In the genomic region with DNA sequence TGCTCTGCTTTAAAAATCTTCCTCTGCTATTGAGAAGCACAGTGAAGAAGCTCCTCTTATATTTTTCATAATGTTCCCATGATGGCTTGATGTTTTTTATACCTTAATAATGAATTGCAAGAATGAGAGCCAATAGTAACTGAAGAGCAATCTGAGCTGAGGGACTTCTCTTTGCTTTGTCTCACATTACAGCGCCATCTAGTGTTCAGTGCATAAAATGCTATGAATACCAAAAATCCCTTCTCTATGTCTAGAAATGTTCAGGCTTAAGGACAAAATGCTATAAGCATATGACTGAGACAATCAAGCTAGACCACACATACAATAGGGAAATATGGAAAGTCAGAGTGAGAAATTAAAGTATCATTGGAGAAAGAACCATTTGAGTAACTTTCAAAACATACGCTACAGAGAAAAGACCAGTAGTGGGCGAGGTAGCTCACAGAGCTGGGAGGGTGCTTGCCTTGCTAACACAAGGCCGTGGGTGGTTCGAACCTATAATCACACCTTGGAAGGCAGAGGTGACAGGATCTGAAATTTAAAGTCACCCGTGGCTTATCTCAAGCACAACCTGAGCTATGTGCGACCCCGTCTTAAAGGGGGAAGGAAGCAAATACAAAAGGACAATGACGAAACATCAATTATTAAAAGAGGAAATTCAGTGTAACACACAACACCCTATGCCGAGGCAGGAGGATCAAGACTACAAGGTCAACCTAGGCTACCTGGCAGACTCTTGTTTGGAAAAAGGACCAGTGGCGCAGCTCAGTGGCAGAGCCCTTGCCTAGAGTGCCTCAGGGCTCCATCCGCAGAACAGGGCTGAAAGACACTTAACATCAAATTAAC, we compare ENCODE assay signal across 8 mouse cellular contexts. TPM values are rescaled to one million over a fixed set of nuclear protein-coding genes. Genes with fewer than 3 reads are reported as not detected.
DNase-seq lines count a peak whose midpoint lies in the region; ATAC-seq and TF ChIP-seq lines count a peak whose summit lies in the region.

No protein-coding gene starts in this region.

- no peak overlapping the region for H3K27ac ChIP-seq in cerebellum, adult 2 months (ENCODE audit: insufficient read depth, low read length)
- no peak overlapping the region for H3K27ac ChIP-seq in liver, adult 2 months (replicated peaks; ENCODE audit: insufficient read depth, low read depth, low read length)
- H3K27ac ChIP-seq in liver, embryonic 11.5 days (ENCODE audit: low read depth, low read length) = no peak overlapping the region
- H3K27ac ChIP-seq in bone marrow, adult 2 months (ENCODE audit: control insufficient read depth, insufficient read depth, low read depth, low read length, poor library complexity) = no peak overlapping the region

- peak in 1 of 2 experiments; percentile 18 for DNase-seq in cerebellum, adult 2 months
- no peak for DNase-seq in cerebellum, postnatal 4 days (ENCODE audit: low spot score in 2 of 2)
- DNase-seq in liver, adult 2 months (ENCODE audit: extremely low read depth, low read depth, low spot score) = peak; percentile 43
- no peak for DNase-seq in liver, embryonic 11.5 days (ENCODE audit: low spot score)
- peak; percentile 68 for DNase-seq in retina, postnatal 1 day
- no peak for DNase-seq in spleen, adult 12 weeks (ENCODE audit: low spot score)

- peaks cover 3% of the 10 kb centered on the region; the same call in 1 of the 2 replicates for H3K36me3 ChIP-seq in liver, adult 2 months (ENCODE audit: control insufficient read depth, insufficient read depth, low read length)
- H3K36me3 ChIP-seq in liver, embryonic 11.5 days (ENCODE audit: control insufficient read depth, insufficient read depth, low read length) = no peaks in the 10 kb centered on the region

- no peaks in the 10 kb centered on the region for H3K9me3 ChIP-seq in liver, embryonic 11.5 days (ENCODE audit: control insufficient read depth, low read length)

- H3K9ac ChIP-seq in liver, adult 2 months (ENCODE audit: low read depth, low read length) = no peak overlapping the region
- H3K9ac ChIP-seq in liver, embryonic 11.5 days (ENCODE audit: low read depth, low read length) = no peak overlapping the region

- no peaks in the 10 kb centered on the region for H3K4me1 ChIP-seq in cerebellum, adult 2 months (ENCODE audit: control insufficient read depth, insufficient read depth, low read length)
- no peaks in the 10 kb centered on the region for H3K4me1 ChIP-seq in liver, adult 2 months (ENCODE audit: control insufficient read depth, insufficient read depth, low read length)
- H3K4me1 ChIP-seq in liver, embryonic 11.5 days (replicated peaks; ENCODE audit: control insufficient read depth, insufficient read depth, low read length) = no peaks in the 10 kb centered on the region
- peaks cover 1% of the 10 kb centered on the region; the same call in 1 of the 2 replicates for H3K4me1 ChIP-seq in bone marrow, adult 2 months (ENCODE audit: control insufficient read depth, insufficient read depth, low read length)

- TF ChIP-seq CTCF in cerebellum, adult 2 months (IDR thresholded peaks at IDR 0.05; ENCODE audit: borderline replicate concordance, insufficient read depth, low read depth, low read length) = peak; percentile 45; the same call in 1 of the 2 replicates
- peak; percentile 55 for TF ChIP-seq CTCF in liver, adult 2 months (IDR thresholded peaks at IDR 0.05; ENCODE audit: low read depth, low read length)
- peak; percentile 40 for TF ChIP-seq CTCF in bone marrow, adult 2 months (IDR thresholded peaks at IDR 0.05; ENCODE audit: control insufficient read depth, insufficient read depth, low read length)

- no peak for ATAC-seq in liver, embryonic 11.5 days (replicated peaks; ENCODE audit: low FRiP score)
- peak; percentile 89 for ATAC-seq in inflammation-experienced regulatory T-cells, adult 6 months

- H3K4me3 ChIP-seq in cerebellum, adult 2 months (replicated peaks; ENCODE audit: insufficient read depth, low read depth, low read length) = no peak overlapping the region
- H3K4me3 ChIP-seq in liver, adult 2 months (ENCODE audit: insufficient read depth, low read depth, low read length) = no peak overlapping the region
- H3K4me3 ChIP-seq in liver, embryonic 11.5 days (ENCODE audit: low read depth, low read length) = no peak overlapping the region
- no peak overlapping the region for H3K4me3 ChIP-seq in bone marrow, adult 2 months (replicated peaks; ENCODE audit: control insufficient read depth, low read depth, low read length)

- no peak for TF ChIP-seq POLR2A in cerebellum, adult 2 months (IDR thresholded peaks at IDR 0.05; ENCODE audit: borderline replicate concordance, insufficient read depth, low read length)
- no peak for TF ChIP-seq POLR2A in liver, adult 2 months (IDR thresholded peaks at IDR 0.05; ENCODE audit: extremely low read depth, insufficient read depth, low read length)
- TF ChIP-seq POLR2A in bone marrow, adult 2 months (IDR thresholded peaks at IDR 0.05; ENCODE audit: borderline replicate concordance, control insufficient read depth, low read depth, low read length) = no peak

- 79% methylated on average over 12 of the region's 12 CpGs for WGBS in cerebellum, adult 2 months
- WGBS in liver, adult 2 months = 72% methylated on average over 12 of the region's 12 CpGs
- 70% methylated on average over 12 of the region's 12 CpGs for WGBS in liver, embryonic 11.5 days
- WGBS in bone marrow, adult 2 months = 47% methylated on average over 12 of the region's 12 CpGs

- H3K4me2 ChIP-seq in liver, embryonic 11.5 days = no peak overlapping the region

- H3K79me2 ChIP-seq in liver, adult 2 months (ENCODE audit: control insufficient read depth, insufficient read depth, low read length) = no peaks in the 10 kb centered on the region

- H3K27me3 ChIP-seq in cerebellum, adult 2 months (ENCODE audit: control insufficient read depth, insufficient read depth, low read length) = no peaks in the 10 kb centered on the region
- no peaks in the 10 kb centered on the region for H3K27me3 ChIP-seq in liver, adult 2 months (ENCODE audit: control insufficient read depth, insufficient read depth, low read length)
- no peaks in the 10 kb centered on the region for H3K27me3 ChIP-seq in liver, embryonic 11.5 days (replicated peaks; ENCODE audit: control insufficient read depth, insufficient read depth, low read length)

RNA-seq across cellular contexts. Expression of a gene that starts 11.9 kb away (rescaled TPM):
- not detected in 2 replicates for polyA plus RNA-seq in cerebellum, adult 2 months (2012; rRNA removed)
- total RNA-seq in liver, adult 2 months (2014; rRNA removed) = not detected in 2 replicates
- not detected in 2 replicates for polyA plus RNA-seq in liver, adult 2 months (2012; rRNA removed)
- polyA plus RNA-seq in liver, embryonic 11.5 days (2014; fragmentation: Nextera tagmentation; extraction: Ambion mirVana) = 0.11 and 0.17 TPM in 2 replicates
- polyA plus RNA-seq in bone marrow, adult 2 months (2011; ENCODE audit: insufficient read depth, insufficient read length, low replicate concordance, missing spikeins) = not detected in 2 replicates
- 1 to 10 TPM in 2 of 3 experiments, under 1 TPM in 1; 0.96 to 2.9 (median 1.8) TPM for polyA plus RNA-seq in inflammation-experienced regulatory T-cells, adult 6 months (2017; shearing (Covaris generic))

RNA-seq across cellular contexts. Expression of a gene that starts 20.5 kb away (rescaled TPM):
- 7.0 and 10.7 TPM in 2 replicates for polyA plus RNA-seq in cerebellum, adult 2 months (2012; rRNA removed)
- total RNA-seq in liver, adult 2 months (2014; rRNA removed) = 12.5 and 12.6 TPM in 2 replicates
- 1.3 and 1.8 TPM in 2 replicates for polyA plus RNA-seq in liver, adult 2 months (2012; rRNA removed)
- polyA plus RNA-seq in liver, embryonic 11.5 days (2014; fragmentation: Nextera tagmentation; extraction: Ambion mirVana) = 8.4 and 10.7 TPM in 2 replicates
- polyA plus RNA-seq in bone marrow, adult 2 months (2011; ENCODE audit: insufficient read depth, insufficient read length, low replicate concordance, missing spikeins) = 3.1 and 3.5 TPM in 2 replicates
- polyA plus RNA-seq in inflammation-experienced regulatory T-cells, adult 6 months (2017; shearing (Covaris generic)) = 10 to 100 TPM in 1 of 3 experiments, 1 to 10 TPM in 2; 5.2 to 10.0 (median 5.5) TPM

RNA-seq across cellular contexts. Expression of a gene that starts 27.7 kb away (rescaled TPM):
- polyA plus RNA-seq in cerebellum, adult 2 months (2012; rRNA removed) = 5.7 and 6.5 TPM in 2 replicates
- total RNA-seq in liver, adult 2 months (2014; rRNA removed) = 67.0 and 73.2 TPM in 2 replicates
- 7.5 and 9.3 TPM in 2 replicates for polyA plus RNA-seq in liver, adult 2 months (2012; rRNA removed)
- 24.2 and 30.8 TPM in 2 replicates for polyA plus RNA-seq in liver, embryonic 11.5 days (2014; fragmentation: Nextera tagmentation; extraction: Ambion mirVana)
- polyA plus RNA-seq in bone marrow, adult 2 months (2011; ENCODE audit: insufficient read depth, insufficient read length, low replicate concordance, missing spikeins) = 5.7 and 8.6 TPM in 2 replicates
- 10 to 100 TPM in 2 of 3 experiments, 1 to 10 TPM in 1; 1.8 to 18.2 (median 10.0) TPM for polyA plus RNA-seq in inflammation-experienced regulatory T-cells, adult 6 months (2017; shearing (Covaris generic))

RNA-seq across cellular contexts. Expression of a gene that starts 39.8 kb away (rescaled TPM):
- polyA plus RNA-seq in cerebellum, adult 2 months (2012; rRNA removed) = 10.4 and 11.2 TPM in 2 replicates
- total RNA-seq in liver, adult 2 months (2014; rRNA removed) = 7.9 and 8.4 TPM in 2 replicates
- 4.5 and 5.4 TPM in 2 replicates for polyA plus RNA-seq in liver, adult 2 months (2012; rRNA removed)
- polyA plus RNA-seq in liver, embryonic 11.5 days (2014; fragmentation: Nextera tagmentation; extraction: Ambion mirVana) = 11.1 and 12.1 TPM in 2 replicates
- 3.5 and 11.3 TPM in 2 replicates for polyA plus RNA-seq in bone marrow, adult 2 months (2011; ENCODE audit: insufficient read depth, insufficient read length, low replicate concordance, missing spikeins)
- 10 to 100 TPM; 22.4 to 30.4 (median 25.8) TPM for polyA plus RNA-seq in inflammation-experienced regulatory T-cells, adult 6 months (2017; shearing (Covaris generic))

Comparison
In these comparisons a context has a peak if more than half of its experiments do, and no peak if none do; other contexts are left out.
1. DNase-seq: peak in liver, adult 2 months (single experiment) and retina, postnatal 1 day (single experiment); none in cerebellum, postnatal 4 days (0 of 2), liver, embryonic 11.5 days (single experiment) and spleen, adult 12 weeks (single experiment).
2. Peak in every context shown above with its lines, with median percentiles within 50 percentile points of each other: CTCF ChIP-seq.